Mouse (Mus musculus) CH12.LX (cell line): ENCODE data around the gene Ntm. TPM values are rescaled to one million over a fixed set of nuclear protein-coding genes. Genes with fewer than 3 reads are reported as not detected.

Experiments
- DNase-seq: peaks from one replicate; pipeline ENCODE4 v3.0.0-alpha.2; 2013; ENCODE audit errors: extremely low read depth
- H3K27ac ChIP-seq: 2 replicates; pipeline ENCODE4 v1.5.1; 2012; ENCODE audit warnings: low read depth, mild to moderate bottlenecking, control low read depth, moderate library complexity; ENCODE audit not compliant: insufficient read depth
- H3K27me3 ChIP-seq: replicated peaks from 2 replicates; pipeline ENCODE3; 2012; ENCODE audit warnings: inconsistent platforms
- H3K36me3 ChIP-seq, 2 experiments: replicated peaks in 1 of 2; 2 replicates each; pipeline versions ENCODE3 to v1.6.1; 2012; ENCODE audit warnings: inconsistent platforms in 1 of 2, low read length in 1 of 2, mild to moderate bottlenecking in 1 of 2, mixed read lengths in 1 of 2, moderate library complexity in 1 of 2; ENCODE audit not compliant: control insufficient read depth in 1 of 2, insufficient read depth in 1 of 2
- H3K4me1 ChIP-seq, 2 experiments: 2 replicates each; pipeline ENCODE4 v1.6.1; 2012; ENCODE audit warnings: inconsistent platforms in 1 of 2, moderate library complexity in 1 of 2; ENCODE audit not compliant: insufficient read depth in 2 of 2, control insufficient read depth in 1 of 2
- H3K4me2 ChIP-seq: 2 replicates; pipeline ENCODE4 v1.6.1; 2012; ENCODE audit warnings: low read depth, mild to moderate bottlenecking, control low read depth; ENCODE audit not compliant: poor library complexity, insufficient read depth, severe bottlenecking
- H3K4me3 ChIP-seq, 3 experiments: fragments of 150-350 bp in 1 of 3; sonication (generic) in 1 of 3; replicated peaks in 1 of 3; 2 replicates each; pipeline versions ENCODE3 to v1.5.1; 2011 to 2012; ENCODE audit warnings: low read depth in 2 of 3, low read length in 2 of 3, mild to moderate bottlenecking in 2 of 3, moderate library complexity in 2 of 3, control low read depth in 1 of 3, improper control_type of control experiment in 1 of 3, inconsistent platforms in 1 of 3, mixed read lengths in 1 of 3; ENCODE audit not compliant: poor library complexity in 1 of 3
- H3K79me2 ChIP-seq: replicated peaks from 2 replicates; pipeline ENCODE4 v1.6.1; 2012; ENCODE audit warnings: mild to moderate bottlenecking, moderate library complexity; ENCODE audit not compliant: control insufficient read depth, poor library complexity, insufficient read depth, severe bottlenecking; ENCODE audit errors: extremely low read depth
- H3K9ac ChIP-seq: 2 replicates; pipeline ENCODE4 v1.6.1; 2012; ENCODE audit warnings: low read depth, mild to moderate bottlenecking, control low read depth, moderate library complexity; ENCODE audit not compliant: insufficient read depth
- H3K9me3 ChIP-seq: replicated peaks from 2 replicates; pipeline ENCODE3; 2012; ENCODE audit warnings: low read length, inconsistent platforms, mixed read lengths
- CHD1 ChIP-seq: IDR thresholded peaks from 2 replicates; pipeline ENCODE4 v1.6.1; 2012; ENCODE audit warnings: low read depth, low read length, improper control_type of control experiment, inconsistent platforms
- CHD2 ChIP-seq: IDR thresholded peaks from 2 replicates; pipeline ENCODE4 v1.6.1; 2011; ENCODE audit warnings: low read length, improper control_type of control experiment
- CTCF ChIP-seq, 2 experiments: IDR thresholded peaks in 1 of 2; conservative IDR thresholded peaks in 1 of 2; 2 replicates each; pipeline ENCODE4 v1.5.1; 2011 to 2012; ENCODE audit warnings: low read depth in 2 of 2, low read length in 2 of 2, improper control_type of control experiment in 1 of 2, inconsistent platforms in 1 of 2, mild to moderate bottlenecking in 1 of 2, moderate library complexity in 1 of 2
- ETS1 ChIP-seq: conservative IDR thresholded peaks from 2 replicates; pipeline ENCODE4 v1.6.1; 2012; ENCODE audit warnings: low read depth, mild to moderate bottlenecking, inconsistent platforms, low read length, improper control_type of control experiment, moderate library complexity
- GABPA ChIP-seq: IDR thresholded peaks from 2 replicates; pipeline ENCODE4 v1.6.1; 2012; ENCODE audit warnings: low read depth, low read length, improper control_type of control experiment, inconsistent platforms; ENCODE audit not compliant: insufficient replicate concordance
- IRF4 ChIP-seq: IDR thresholded peaks from 2 replicates; pipeline ENCODE4 v1.6.1; 2014; ENCODE audit warnings: low read depth, mild to moderate bottlenecking, inconsistent platforms, low read length, improper control_type of control experiment
- MAFK ChIP-seq: IDR thresholded peaks from 2 replicates; pipeline ENCODE4 v1.6.1; 2011; ENCODE audit warnings: low read length, improper control_type of control experiment; ENCODE audit not compliant: insufficient replicate concordance
- MAX ChIP-seq: IDR thresholded peaks from 2 replicates; pipeline ENCODE4 v1.6.1; 2011; ENCODE audit warnings: low read length, improper control_type of control experiment
- MAZ ChIP-seq: IDR thresholded peaks from 2 replicates; pipeline ENCODE4 v1.6.1; 2012; ENCODE audit warnings: low read depth, mild to moderate bottlenecking, inconsistent platforms, low read length, improper control_type of control experiment, moderate library complexity
- MEF2A ChIP-seq: IDR thresholded peaks from 2 replicates; pipeline ENCODE4 v1.6.1; 2014; ENCODE audit warnings: low read depth, mild to moderate bottlenecking, inconsistent platforms, low read length, improper control_type of control experiment, borderline replicate concordance
- MXI1 ChIP-seq: IDR thresholded peaks from 2 replicates; pipeline ENCODE4 v1.6.1; 2011; ENCODE audit warnings: mild to moderate bottlenecking, low read depth, low read length, improper control_type of control experiment
- MYC ChIP-seq: IDR thresholded peaks from 2 replicates; pipeline ENCODE4 v1.6.1; 2011; ENCODE audit warnings: low read depth, mild to moderate bottlenecking, improper control_type of control experiment, low read length
- NELFE ChIP-seq: IDR thresholded peaks from 2 replicates; pipeline ENCODE4 v1.6.1; 2011; ENCODE audit warnings: low read depth, low read length, improper control_type of control experiment
- NRF1 ChIP-seq: IDR thresholded peaks from 2 replicates; pipeline ENCODE4 v1.6.1; 2014; ENCODE audit warnings: low read depth, mild to moderate bottlenecking, inconsistent platforms, low read length, improper control_type of control experiment, moderate library complexity
- POLR2A ChIP-seq: IDR thresholded peaks from 2 replicates; pipeline ENCODE4 v1.6.1; 2011; ENCODE audit warnings: low read depth, mild to moderate bottlenecking, improper control_type of control experiment, low read length
- POLR2AphosphoS2 ChIP-seq: IDR thresholded peaks from 2 replicates; pipeline ENCODE4 v1.6.1; 2011; ENCODE audit warnings: low read depth, low read length, improper control_type of control experiment
- RAD21 ChIP-seq: IDR thresholded peaks from 2 replicates; pipeline ENCODE4 v1.6.1; 2011; ENCODE audit warnings: low read depth, mild to moderate bottlenecking, low read length, improper control_type of control experiment, moderate library complexity
- SIN3A ChIP-seq: IDR thresholded peaks from 2 replicates; pipeline ENCODE4 v1.6.1; 2012; ENCODE audit warnings: low read length, improper control_type of control experiment, inconsistent platforms
- SMC3 ChIP-seq: IDR thresholded peaks from 2 replicates; pipeline ENCODE4 v1.6.1; 2011; ENCODE audit warnings: low read depth, low read length, improper control_type of control experiment
- TBP ChIP-seq: conservative IDR thresholded peaks from 2 replicates; pipeline ENCODE4 v1.6.1; 2011; ENCODE audit warnings: low read depth, low read length, improper control_type of control experiment
- TCF12 ChIP-seq: IDR thresholded peaks from 2 replicates; pipeline ENCODE4 v1.6.1; 2014; ENCODE audit warnings: low read depth, mild to moderate bottlenecking, inconsistent platforms, low read length, improper control_type of control experiment
- USF1 ChIP-seq: IDR thresholded peaks from 2 replicates; pipeline ENCODE4 v1.6.1; 2014; ENCODE audit warnings: low read depth, mild to moderate bottlenecking, inconsistent platforms, low read length, improper control_type of control experiment
- ZKSCAN1 ChIP-seq: IDR thresholded peaks from 2 replicates; pipeline ENCODE4 v1.6.1; 2012; ENCODE audit warnings: low read depth, inconsistent platforms, low read length, improper control_type of control experiment, borderline replicate concordance
- ZMIZ1 ChIP-seq: IDR thresholded peaks from 2 replicates; pipeline ENCODE4 v1.6.1; 2012; ENCODE audit warnings: low read depth, mild to moderate bottlenecking, inconsistent platforms, low read length, improper control_type of control experiment
- dilution Hi-C: fragments of 300-500 bp; cut with MboI; formaldehyde crosslinking; loops from 2 replicates; pipeline ENCODE4 v1.14.3; 2020; ENCODE audit warnings: low sequenced_read_pairs; ENCODE audit not compliant: extremely low pct_unique_long_range_greater_than_20kb, extremely low pct_ligation_motif_present
- in situ Hi-C: fragments of 300-500 bp; cut with MboI; formaldehyde crosslinking; loops from 3 replicates; pipeline ENCODE4 v1.14.3; 2019; ENCODE audit warnings: low sequenced_read_pairs, low pct_ligation_motif_present, low pct_unique_long_range_greater_than_20kb, mixed read lengths
- polyA plus RNA-seq: library from polyadenylated mRNA; unstranded; fragments of >175 nt; gene quantifications from 2 replicates; pipeline ENCODE4 v1.2.1, GENCODE M21; 2012; ENCODE audit warnings: low read depth; ENCODE audit not compliant: insufficient read length
- total RNA-seq, 2 experiments: library from RNA; depleted of rRNA; stranded (reverse); fragments of 300-350 nt in 1 of 2; fragments of >200 nt in 1 of 2; gene quantifications; 2 replicates each; pipeline ENCODE4 v1.2.3; 2012 to 2014

The Ntm gene
- total and polyA plus RNA-seq, 3 experiments = not detected

DNA sequence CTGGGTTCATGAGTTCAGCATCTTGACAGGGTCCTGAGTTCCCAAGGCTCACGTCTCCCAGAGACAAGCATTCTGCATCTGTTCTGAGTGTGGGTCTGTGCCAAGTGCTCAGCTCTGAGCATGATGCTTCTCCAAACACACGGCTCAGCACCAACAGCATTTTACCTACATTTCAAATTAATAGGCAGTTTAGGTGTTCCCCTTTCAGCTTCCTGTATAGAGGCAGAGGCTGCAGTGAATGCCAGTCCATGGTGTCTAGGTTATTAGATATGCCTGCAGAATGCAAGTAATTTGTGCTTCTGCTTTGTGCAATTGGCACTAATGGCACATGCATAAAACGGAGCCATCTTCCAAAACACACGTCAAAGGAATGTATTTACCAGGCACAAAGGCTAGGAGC lies 757.3 kb downstream of the Ntm start:
- Histone ChIP-seq H3K27me3 (no peaks in the 10 kb centered on the region), H3K4me1 (no peaks in the 10 kb centered on the region), H3K4me3 (no peak overlapping the region), H3K79me2 (no peaks in the 10 kb centered on the region), H3K27ac (no peak overlapping the region), H3K4me2 (no peak overlapping the region), H3K9ac (no peak overlapping the region), H3K36me3 (no peaks in the 10 kb centered on the region), H3K9me3 (peaks cover 82% of the 10 kb centered on the region)
- in situ Hi-C loops (no loop called here), dilution Hi-C loops (no loop called here)
- DNase-seq = no peak
- TF ChIP-seq GABPA = no peak
- no peak for TF ChIP-seq TBP
- no peak for TF ChIP-seq CHD2
- TF ChIP-seq RAD21 = no peak
- TF ChIP-seq MAZ = no peak
- TF ChIP-seq CTCF (conservative IDR thresholded peaks at IDR 0.05 in 1 of 2, IDR thresholded peaks at IDR 0.05 in 1 of 2; ENCODE audit: low read depth in 2 of 2, low read length in 2 of 2) = no peak
- TF ChIP-seq IRF4 = no peak
- no peak for TF ChIP-seq MYC
- TF ChIP-seq MAFK = no peak
- no peak for TF ChIP-seq SMC3
- no peak for TF ChIP-seq TCF12
- no peak for TF ChIP-seq USF1
- no peak for TF ChIP-seq ETS1
- TF ChIP-seq CHD1 = no peak

- no peaks in the 10 kb centered on the region for H3K79me2 ChIP-seq
- H3K4me2 ChIP-seq = no peak overlapping the region
- no peaks in the 10 kb centered on the region for H3K36me3 ChIP-seq
- H3K9ac ChIP-seq = no peak overlapping the region
- peaks cover 73% of the 10 kb centered on the region for H3K9me3 ChIP-seq
- DNase-seq = no peak
- in situ Hi-C loops (no loop called here), dilution Hi-C loops (no loop called here)
- TF ChIP-seq MAZ (no peak), GABPA (no peak), MEF2A (no peak), NELFE (no peak), CTCF (conservative IDR thresholded peaks at IDR 0.05 in 1 of 2, IDR thresholded peaks at IDR 0.05 in 1 of 2; ENCODE audit: low read depth in 2 of 2, low read length in 2 of 2) (no peak), RAD21 (no peak), ETS1 (no peak), CHD1 (no peak), POLR2AphosphoS2 (no peak), NRF1 (no peak), TCF12 (no peak), POLR2A (no peak), MYC (no peak), ZMIZ1 (no peak), SIN3A (no peak), MXI1 (no peak), ZKSCAN1 (no peak), MAX (no peak)
- H3K27me3 ChIP-seq = no peaks in the 10 kb centered on the region
- H3K27ac ChIP-seq = no peak overlapping the region
- no peaks in the 10 kb centered on the region for H3K4me1 ChIP-seq
- H3K4me3 ChIP-seq = no peak overlapping the region
These were observed 760.7 kb downstream of the Ntm start for GRCm38 (mm10) chr9:29202196-29202595.
